Mouse (Mus musculus): ENCODE results near the gene Nol8. TPM values are rescaled to one million over a fixed set of nuclear protein-coding genes. Genes with fewer than 3 reads are reported as not detected.
A peak's percentile ranks its signal among the peaks of the same experiment; 100 is the strongest.

The Nol8 gene
- polyA plus RNA-seq, 1 experiment = 1.3 TPM

DNA sequence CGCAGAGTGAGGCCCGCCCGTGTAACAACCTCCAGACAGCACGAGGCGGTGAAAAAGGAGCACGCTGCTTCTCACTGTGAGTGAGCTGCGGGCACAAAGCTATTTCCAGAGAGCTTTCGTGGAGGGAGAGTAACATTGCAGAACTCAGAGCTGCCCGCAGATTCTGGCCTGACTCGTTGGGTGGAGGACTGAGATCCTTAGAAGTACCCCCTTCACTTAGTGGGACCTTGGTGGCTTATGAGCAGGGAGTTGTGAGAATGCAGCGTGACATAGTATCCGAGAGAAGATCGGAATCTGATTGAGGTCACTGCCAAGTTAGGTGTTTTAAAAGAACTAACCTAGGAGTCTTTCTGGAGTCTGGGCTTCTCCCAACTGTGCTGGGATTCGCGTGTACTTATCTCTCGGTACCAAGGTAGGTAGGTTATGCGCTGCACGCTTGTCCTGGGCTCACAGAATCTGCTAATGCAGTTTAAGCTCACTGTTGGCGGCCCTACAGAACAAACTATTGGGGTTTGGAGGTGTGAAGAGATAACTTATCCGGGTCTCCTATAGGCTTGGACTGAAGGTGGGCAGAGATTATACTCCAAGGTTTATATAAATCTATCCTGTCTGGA lies 29.5 kb downstream of the Nol8 start:
- H3K4me3 ChIP-seq (replicated peaks) = peak overlapping the region; percentile 95
- H3K4me1 ChIP-seq = peaks cover 71% of the 10 kb centered on the region
- peaks cover 38% of the 10 kb centered on the region for H3K36me3 ChIP-seq (replicated peaks; ENCODE audit: low read length)
- H3K27me3 ChIP-seq (replicated peaks) = no peaks in the 10 kb centered on the region
- no peak for TF ChIP-seq GATA1 (IDR thresholded peaks at IDR 0.05; ENCODE audit: borderline replicate concordance, low read length)
- no peak for TF ChIP-seq FLI1 (IDR thresholded peaks at IDR 0.05; ENCODE audit: low read length)
- no peaks in the 10 kb centered on the region for H3K9me3 ChIP-seq

DNA sequence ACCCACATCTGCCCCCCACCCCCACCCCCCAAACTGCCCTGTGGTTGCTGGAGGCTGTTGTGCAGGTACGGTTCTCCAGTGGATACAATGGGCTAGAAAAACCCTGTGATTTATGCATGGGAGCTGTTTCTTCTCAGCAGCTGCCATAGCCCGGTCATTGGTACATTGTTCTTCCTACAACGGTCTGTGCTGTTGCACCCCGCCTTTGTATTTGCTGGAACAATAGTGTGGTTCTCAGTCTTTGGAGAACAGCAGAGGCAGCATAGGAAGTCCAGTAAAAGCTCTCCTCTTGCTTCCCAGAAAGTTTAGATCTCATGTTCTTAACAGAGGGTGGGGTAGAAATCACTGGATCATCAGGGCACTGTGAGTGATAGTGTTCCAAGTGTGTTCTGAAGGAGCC lies 31.4 kb downstream of the Nol8 start:
- TF ChIP-seq GATA1 (IDR thresholded peaks at IDR 0.05; ENCODE audit: borderline replicate concordance, low read length) (no peak), FLI1 (IDR thresholded peaks at IDR 0.05; ENCODE audit: low read length) (no peak)
- peaks cover 62% of the 10 kb centered on the region for H3K4me1 ChIP-seq
- peaks cover 42% of the 10 kb centered on the region for H3K36me3 ChIP-seq (replicated peaks; ENCODE audit: low read length)
- no peaks in the 10 kb centered on the region for H3K9me3 ChIP-seq
- no peaks in the 10 kb centered on the region for H3K27me3 ChIP-seq (replicated peaks)
- H3K4me3 ChIP-seq (replicated peaks) = peak overlapping the region; percentile 95

DNA sequence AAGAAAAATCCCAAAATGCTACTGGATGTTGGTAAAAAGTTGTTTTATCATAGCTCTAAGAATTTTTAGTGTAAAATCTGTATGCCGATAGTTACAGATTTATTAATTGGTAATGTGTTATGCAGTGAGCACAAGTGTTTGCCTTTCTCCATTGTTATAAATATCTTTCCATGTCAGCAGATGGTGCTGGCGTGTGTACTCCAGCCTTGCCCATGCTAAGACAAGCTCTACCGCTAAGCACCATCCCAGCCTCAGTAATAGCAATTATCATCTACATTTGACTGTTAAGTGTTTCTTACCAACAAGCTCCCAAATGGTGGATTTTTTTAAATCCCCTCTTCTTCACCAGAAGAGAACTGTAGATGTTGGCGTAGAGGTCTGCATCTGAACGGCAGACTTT lies 38.2 kb downstream of the Nol8 start:
- H3K4me1 ChIP-seq = peaks cover 15% of the 10 kb centered on the region
- peaks cover 75% of the 10 kb centered on the region for H3K36me3 ChIP-seq (replicated peaks; ENCODE audit: low read length)

DNA sequence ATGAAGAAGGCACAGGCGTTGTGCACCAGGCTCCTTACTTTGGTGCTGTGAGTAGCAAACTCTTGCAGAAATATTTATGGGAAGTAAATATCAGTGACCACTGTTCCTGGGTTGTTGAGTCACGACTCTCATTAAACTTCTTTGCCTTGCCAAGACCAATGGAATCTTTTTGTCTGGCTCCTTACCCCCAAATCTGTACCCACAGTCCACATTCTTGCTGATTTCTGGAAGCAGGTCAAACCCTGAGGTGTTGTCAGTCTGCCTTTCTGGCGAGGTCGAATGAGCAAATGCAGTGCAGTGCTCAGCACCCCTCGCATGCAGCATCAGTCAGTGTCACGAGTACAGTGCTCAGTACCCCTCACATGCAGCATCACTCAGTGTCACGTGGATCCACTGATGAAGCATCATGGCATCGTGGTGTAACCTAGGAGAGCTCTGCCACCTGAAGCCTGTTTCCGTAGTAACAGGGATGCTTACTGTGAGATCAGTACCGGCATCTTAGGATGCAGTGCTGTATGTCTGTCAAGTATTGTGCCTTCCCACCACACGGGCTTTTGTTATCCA lies 50.4 kb downstream of the Nol8 start:
- 0 out of 2 replicates have a peak, but pooled peaks cover 4% of the 10 kb centered on the region for H3K4me1 ChIP-seq
- H3K36me3 ChIP-seq (replicated peaks; ENCODE audit: low read length) = peaks cover 83% of the 10 kb centered on the region

More for the DNA sequence above, 38.2 kb downstream of the Nol8 start:
- no peaks in the 10 kb centered on the region for H3K9me3 ChIP-seq
- H3K4me3 ChIP-seq (replicated peaks) = no peak overlapping the region
- TF ChIP-seq GATA1 (IDR thresholded peaks at IDR 0.05; ENCODE audit: borderline replicate concordance, low read length) = no peak
- TF ChIP-seq FLI1 (IDR thresholded peaks at IDR 0.05; ENCODE audit: low read length) = no peak
- no peaks in the 10 kb centered on the region for H3K27me3 ChIP-seq (replicated peaks)

DNA sequence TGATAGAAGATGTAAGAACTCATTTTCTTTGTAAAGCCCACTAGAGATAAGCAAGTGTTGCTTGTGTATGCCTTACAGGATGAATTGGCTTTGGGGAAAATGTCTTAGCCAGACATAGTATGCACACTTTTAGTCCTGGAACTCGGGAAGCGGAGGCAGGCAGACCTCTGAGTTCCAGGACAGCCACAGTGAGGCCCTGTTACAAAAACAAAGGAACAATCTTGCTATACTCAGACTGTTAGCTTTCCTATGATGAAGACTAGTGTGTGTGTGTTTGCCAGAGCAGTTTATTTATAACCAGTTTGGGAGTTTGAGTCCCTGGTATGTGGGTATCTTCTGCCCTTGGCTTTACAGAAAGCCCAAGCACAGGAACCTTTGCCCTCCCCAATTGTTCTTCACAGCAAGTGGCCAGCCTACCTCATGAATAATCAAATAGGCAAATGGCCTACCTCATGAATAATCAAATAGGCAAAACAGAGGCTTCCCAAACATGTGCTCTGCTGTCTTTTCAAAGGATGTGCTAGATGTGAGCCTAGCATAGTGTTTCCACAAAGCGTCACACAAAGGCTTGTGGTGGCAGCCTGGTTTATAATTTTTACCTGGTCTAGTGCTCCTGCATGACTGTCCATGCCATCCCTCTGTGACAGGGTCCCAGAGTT lies 53.3 kb downstream of the Nol8 start:
- H3K9me3 ChIP-seq = no peaks in the 10 kb centered on the region
- H3K4me1 ChIP-seq = no peaks in the 10 kb centered on the region
- no peak overlapping the region for H3K4me3 ChIP-seq (replicated peaks)
- peaks cover 99% of the 10 kb centered on the region for H3K36me3 ChIP-seq (replicated peaks; ENCODE audit: low read length)
- no peaks in the 10 kb centered on the region for H3K27me3 ChIP-seq (replicated peaks)
- TF ChIP-seq FLI1 (IDR thresholded peaks at IDR 0.05; ENCODE audit: low read length) = no peak
- TF ChIP-seq GATA1 (IDR thresholded peaks at IDR 0.05; ENCODE audit: borderline replicate concordance, low read length) = no peak

More for the DNA sequence above, 50.4 kb downstream of the Nol8 start:
- Histone ChIP-seq H3K4me3 (replicated peaks) (peak overlapping the region; percentile 9), H3K27me3 (replicated peaks) (no peaks in the 10 kb centered on the region), H3K9me3 (no peaks in the 10 kb centered on the region)
- no peak for TF ChIP-seq FLI1 (IDR thresholded peaks at IDR 0.05; ENCODE audit: low read length)
- no peak for TF ChIP-seq GATA1 (IDR thresholded peaks at IDR 0.05; ENCODE audit: borderline replicate concordance, low read length)

DNA sequence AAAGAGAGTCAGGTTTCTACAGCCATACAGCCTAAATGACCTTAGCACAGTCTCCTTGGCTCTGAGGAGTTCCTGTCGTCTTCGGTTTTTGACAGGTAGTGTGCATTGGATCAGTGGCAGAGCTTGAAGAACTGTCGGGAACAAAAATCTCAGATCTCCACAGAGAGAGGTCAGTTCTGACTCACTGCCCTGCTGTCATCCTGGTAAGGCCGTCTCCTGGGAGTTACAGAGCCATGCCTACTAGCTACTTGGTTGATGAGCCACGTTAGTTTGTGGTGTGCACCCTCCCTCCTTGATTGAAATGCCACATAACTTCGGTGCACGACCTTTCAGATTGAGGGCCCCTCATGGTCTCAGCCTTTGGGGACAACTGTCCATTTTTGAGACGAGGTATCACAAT lies 55.4 kb downstream of the Nol8 start:
- Histone ChIP-seq H3K27me3 (replicated peaks) (no peaks in the 10 kb centered on the region), H3K36me3 (replicated peaks; ENCODE audit: low read length) (peaks cover 99% of the 10 kb centered on the region), H3K4me3 (replicated peaks) (no peak overlapping the region), H3K4me1 (peaks cover 6% of the 10 kb centered on the region; the same call in 1 of the 2 replicates), H3K9me3 (no peaks in the 10 kb centered on the region)
- TF ChIP-seq GATA1 (IDR thresholded peaks at IDR 0.05; ENCODE audit: borderline replicate concordance, low read length) = no peak
- no peak for TF ChIP-seq FLI1 (IDR thresholded peaks at IDR 0.05; ENCODE audit: low read length)

DNA sequence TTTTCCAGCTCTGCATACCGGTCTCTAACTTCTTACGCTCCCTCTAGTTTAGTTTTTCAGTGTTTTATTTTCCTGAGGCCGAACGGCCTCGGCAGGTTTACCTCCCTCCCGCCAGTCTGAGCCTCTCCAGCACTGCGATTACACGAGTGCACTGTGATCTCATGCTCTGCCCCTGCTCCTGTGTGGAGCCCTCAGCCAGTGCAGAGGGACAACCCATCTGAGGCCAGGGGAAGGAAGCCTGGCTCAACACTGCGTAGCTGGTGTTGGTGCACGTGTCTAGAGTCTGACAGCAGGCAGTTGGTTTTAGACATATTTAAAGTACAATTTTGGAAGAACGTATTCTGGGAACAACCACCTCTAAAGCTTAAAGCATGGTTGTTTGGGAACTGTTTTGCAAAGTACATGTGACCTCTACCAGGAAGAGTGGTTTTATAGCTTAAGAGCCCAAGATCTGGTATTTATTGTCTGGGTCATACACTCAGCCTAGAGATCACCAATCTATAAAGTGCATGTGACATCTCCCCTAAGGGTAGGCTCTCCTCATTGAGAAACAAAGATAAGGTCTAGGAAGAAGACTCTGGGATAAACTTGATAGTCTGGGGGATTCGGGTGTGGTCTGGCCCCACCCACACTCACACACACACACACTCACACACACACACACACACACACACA lies 59.3 kb downstream of the Nol8 start:
- Histone ChIP-seq H3K4me1 (peaks cover 6% of the 10 kb centered on the region; the same call in 1 of the 2 replicates), H3K9me3 (no peaks in the 10 kb centered on the region), H3K36me3 (replicated peaks; ENCODE audit: low read length) (peaks cover 99% of the 10 kb centered on the region), H3K4me3 (replicated peaks) (no peak overlapping the region), H3K27me3 (replicated peaks) (no peaks in the 10 kb centered on the region)
- TF ChIP-seq FLI1 (IDR thresholded peaks at IDR 0.05; ENCODE audit: low read length) (no peak), GATA1 (IDR thresholded peaks at IDR 0.05; ENCODE audit: borderline replicate concordance, low read length) (no peak)

DNA sequence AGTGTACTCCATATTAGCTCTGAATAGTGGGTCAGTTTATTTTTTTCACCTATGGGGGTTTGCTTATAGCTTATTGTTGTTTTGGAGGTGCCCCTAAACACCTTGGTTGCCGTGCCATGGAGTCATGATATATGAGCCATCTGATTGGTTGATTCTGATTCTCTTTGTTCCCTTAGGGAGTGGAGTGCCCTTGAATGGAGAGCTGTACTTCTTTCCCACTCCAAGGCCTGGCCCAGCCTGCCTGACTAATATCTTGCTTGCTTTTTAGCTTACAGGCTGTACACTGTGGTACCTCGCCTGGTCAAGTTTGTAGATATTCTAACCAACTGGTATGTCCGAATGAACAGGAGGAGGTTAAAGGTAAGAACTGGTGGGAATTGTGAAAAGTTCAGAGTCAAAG lies 66.4 kb downstream of the Nol8 start:
- Histone ChIP-seq H3K36me3 (replicated peaks; ENCODE audit: low read length) (peaks cover 98% of the 10 kb centered on the region), H3K4me1 (peaks cover 26% of the 10 kb centered on the region), H3K27me3 (replicated peaks) (no peaks in the 10 kb centered on the region), H3K4me3 (replicated peaks) (no peak overlapping the region), H3K9me3 (no peaks in the 10 kb centered on the region)
- no peak for TF ChIP-seq GATA1 (IDR thresholded peaks at IDR 0.05; ENCODE audit: borderline replicate concordance, low read length)
- TF ChIP-seq FLI1 (IDR thresholded peaks at IDR 0.05; ENCODE audit: low read length) = no peak

Other genes starting within 250 kb of the Nol8 start
- gene Ippk, start 231.8 kb upstream of the Nol8 start, polyA plus RNA-seq (2012; ENCODE audit: insufficient read depth, low replicate concordance) = 1.4 TPM in 1 of 2 replicates, not detected in the other
- gene Tes3-ps, start 159.8 kb upstream of the Nol8 start, polyA plus RNA-seq (2012; ENCODE audit: insufficient read depth, low replicate concordance) = not detected in 2 replicates
- gene Ecm2, start 148.3 kb upstream of the Nol8 start, polyA plus RNA-seq (2012; ENCODE audit: insufficient read depth, low replicate concordance) = not detected in 2 replicates
- not detected in 2 replicates for gene Aspn, start 108.6 kb upstream of the Nol8 start, polyA plus RNA-seq (2012; ENCODE audit: insufficient read depth, low replicate concordance)
- gene Omd, start 70.6 kb upstream of the Nol8 start, polyA plus RNA-seq (2012; ENCODE audit: insufficient read depth, low replicate concordance) = not detected in 2 replicates
- gene Ogn, start 45.0 kb upstream of the Nol8 start, polyA plus RNA-seq (2012; ENCODE audit: insufficient read depth, low replicate concordance) = not detected in 2 replicates
- gene Cenpp, start 293 bp upstream of the Nol8 start, polyA plus RNA-seq (2012; ENCODE audit: insufficient read depth, low replicate concordance) = 1.8 TPM in 1 of 2 replicates, not detected in the other
- 15.1 and 23.6 TPM in 2 replicates for gene Iars, start 29.0 kb downstream of the Nol8 start, polyA plus RNA-seq (2012; ENCODE audit: insufficient read depth, low replicate concordance)
- gene Gm30302, start 145.9 kb downstream of the Nol8 start, polyA plus RNA-seq (2012; ENCODE audit: insufficient read depth, low replicate concordance) = not detected in 2 replicates